Mouse (Mus musculus) lung, embryonic 14.5 days (tissue): ENCODE measurements around the gene Pgp. TPM values are rescaled to one million over a fixed set of nuclear protein-coding genes. Genes with fewer than 3 reads are reported as not detected.
"Not testable (repeated sequence)": the region's sequence is repeated elsewhere in the genome, so short reads cannot be mapped to it uniquely, and the experiment has no call there.

ENCODE experiments used
- ATAC-seq: fragments of 200-750 bp; cut with Nextera tagmentation; 2 replicates; pipeline ENCODE4 v1.8.0; 2017; ENCODE audit warnings: mild to moderate bottlenecking, moderate TSS enrichment, moderate library complexity; ENCODE audit not compliant: insufficient read depth
- DNase-seq: peaks from one replicate; pipeline ENCODE4 v3.0.0-alpha.2; 2015
- H3K27ac ChIP-seq: fragments of 300-500 bp; sonication (generic); 2 replicates; pipeline ENCODE4 v1.5.1; 2014; ENCODE audit warnings: low read depth, mild to moderate bottlenecking, moderate library complexity
- H3K27me3 ChIP-seq: fragments of 300-500 bp; sonication (generic); 2 replicates; pipeline ENCODE4 v1.6.1; 2014; ENCODE audit warnings: low read length, control low read depth; ENCODE audit not compliant: insufficient read depth
- H3K36me3 ChIP-seq: fragments of 300-500 bp; sonication (generic); 2 replicates; pipeline ENCODE4 v1.6.1; 2014; ENCODE audit warnings: control low read depth; ENCODE audit not compliant: insufficient read depth
- H3K4me1 ChIP-seq: fragments of 300-500 bp; sonication (generic); 2 replicates; pipeline ENCODE4 v1.6.1; 2014; ENCODE audit warnings: antibody characterized with exemption, control low read depth; ENCODE audit not compliant: insufficient read depth
- H3K4me2 ChIP-seq: fragments of 300-500 bp; sonication (generic); 2 replicates; pipeline ENCODE4 v1.6.1; 2014; ENCODE audit warnings: mild to moderate bottlenecking
- H3K4me3 ChIP-seq: fragments of 300-500 bp; sonication (generic); 2 replicates; pipeline ENCODE4 v1.5.1; 2014; ENCODE audit warnings: low read depth, low read length
- H3K9ac ChIP-seq: fragments of 300-500 bp; sonication (generic); 2 replicates; pipeline ENCODE4 v1.6.1; 2014
- H3K9me3 ChIP-seq: fragments of 300-500 bp; sonication (generic); 2 replicates; pipeline ENCODE4 v1.6.1; 2016; ENCODE audit warnings: low read depth, low read length, control low read depth
- CTCF ChIP-seq: IDR thresholded peaks from 2 replicates; pipeline ENCODE4 v1.5.1; 2016; ENCODE audit warnings: antibody characterized with exemption, low read depth
- WGBS: fragments of 180-500 bp; shearing (Covaris S2); extraction: QIAGEN DNeasy Blood & Tissue Kit; methylation state at CpG from one replicate; pipeline ENCODE4 v1.1.7; 2014; 5-methylcytosine and 5-hydroxymethylcytosine counted together
- polyA plus RNA-seq: library from polyadenylated mRNA; unstranded; fragments of >200 nt; fragmentation: Nextera tagmentation; extraction: Ambion mirVana; gene quantifications from 2 replicates; pipeline ENCODE4 v1.2.1, GENCODE M21; 2014

The Pgp gene
- polyA plus RNA-seq, result 57.9 and 60.2 TPM in 2 replicates

DNA sequence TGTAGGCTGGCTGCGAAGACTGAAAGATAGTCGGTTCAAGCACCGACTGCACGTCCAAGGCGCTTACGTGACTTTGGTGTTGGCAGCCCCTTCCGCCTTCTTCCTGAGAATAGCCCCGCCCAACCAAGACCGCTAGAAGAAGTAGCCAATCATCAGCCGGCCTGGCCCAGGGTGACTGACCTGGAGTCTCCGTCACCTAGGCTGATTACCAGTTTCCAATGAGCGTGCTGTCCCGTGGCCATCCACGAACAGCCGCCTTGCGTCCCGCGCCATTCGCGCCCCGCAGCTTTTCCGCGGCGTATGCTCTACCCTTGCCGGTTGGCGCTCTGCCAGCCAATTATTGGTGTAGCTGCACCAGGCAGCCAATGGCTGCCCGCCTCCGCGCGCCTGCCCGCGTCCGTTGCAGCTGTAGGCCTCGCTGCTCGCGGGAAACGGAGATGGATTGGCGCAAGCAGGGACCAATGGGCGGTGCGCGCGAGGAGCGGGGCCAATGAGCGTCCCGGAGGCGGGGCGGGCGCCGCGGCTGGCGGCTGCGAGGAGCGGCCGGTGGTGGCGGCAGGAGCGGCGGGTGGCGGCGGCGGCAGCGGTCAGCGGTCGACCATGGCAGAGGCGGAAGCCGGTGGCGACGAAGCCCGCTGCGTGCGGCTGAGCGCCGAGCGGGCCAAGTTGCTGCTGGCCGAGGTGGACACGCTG lies at the start of gene Pgp, which contains the start of gene E4f1:
Pgp (plus strand) TSS at position 483 of the 693 bp plus-strand sequence.
E4f1 (minus strand) TSS at position 404 of the 693 bp plus-strand sequence.
- Histone ChIP-seq H3K4me2 (peak within 1 kb of the TSS; percentile 98), H3K36me3 (peaks cover 24% of the 10 kb centered on the region), H3K9me3 (no peaks in the 10 kb centered on the region), H3K4me3 (peak within 1 kb of the TSS; percentile 85), H3K9ac (peak within 1 kb of the TSS; percentile 81), H3K27me3 (no peaks in the 10 kb centered on the region), H3K27ac (peak within 1 kb of the TSS; percentile 71), H3K4me1 (peaks cover 11% of the 10 kb centered on the region)
- DNase-seq (peak; percentile 100), ATAC-seq (peak; percentile 99)
- TF ChIP-seq CTCF, result no peak
- WGBS, result under 1% methylated on average over 74 of the region's 75 CpGs

DNA sequence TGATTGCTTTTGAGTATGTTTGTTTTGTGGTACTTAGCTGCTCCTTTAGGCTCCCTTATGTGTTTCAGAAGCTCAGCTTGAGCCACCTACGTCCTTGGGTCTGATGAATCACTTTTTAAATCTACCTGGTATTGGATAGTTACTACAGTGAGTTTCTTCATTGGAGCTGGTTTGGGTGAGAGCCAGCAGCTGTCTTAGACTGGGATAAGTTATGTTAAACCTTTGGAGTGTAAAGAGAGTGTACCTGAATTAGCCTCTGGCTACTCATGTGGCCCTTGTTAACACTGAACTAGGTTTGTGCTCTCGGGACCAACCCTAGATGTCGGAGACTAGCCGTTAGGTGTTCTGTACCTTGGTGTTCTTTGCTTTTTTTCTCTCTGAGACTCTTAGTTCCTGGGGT lies 47.1 kb upstream of the Pgp start:
- no peaks in the 10 kb centered on the region for H3K27me3 ChIP-seq
- H3K4me3 ChIP-seq, result no peak overlapping the region
- no peaks in the 10 kb centered on the region for H3K9me3 ChIP-seq
- peaks cover 73% of the 10 kb centered on the region for H3K36me3 ChIP-seq
- ATAC-seq, result no peak
- no peak overlapping the region for H3K9ac ChIP-seq
- no peak for DNase-seq
- H3K27ac ChIP-seq, result no peak overlapping the region
- WGBS, result 89% methylated on average over 4 of the region's 4 CpGs
- TF ChIP-seq CTCF, result no peak
- H3K4me2 ChIP-seq, result no peak overlapping the region
- no peaks in the 10 kb centered on the region for H3K4me1 ChIP-seq

DNA sequence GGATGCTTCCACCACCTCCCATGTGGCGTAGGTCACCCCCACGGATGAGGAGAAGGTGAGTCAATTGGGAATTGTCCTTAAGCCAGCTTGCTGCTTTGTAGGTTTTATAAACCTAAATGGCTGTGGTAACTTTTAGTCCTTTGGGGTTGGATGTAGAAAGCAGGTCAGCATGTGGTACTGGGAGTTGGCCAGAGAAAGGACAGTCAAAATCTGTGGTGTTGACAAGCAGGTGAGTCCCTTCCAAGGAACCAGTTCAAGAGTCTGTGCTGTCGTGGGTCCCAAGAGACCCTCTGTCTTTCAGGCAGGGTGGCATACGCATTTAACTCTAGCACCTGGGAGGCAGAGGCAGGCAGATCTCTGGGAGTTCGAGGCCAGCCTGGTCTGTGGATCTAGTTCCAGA lies 45.7 kb upstream of the Pgp start:
- no peaks in the 10 kb centered on the region for H3K9me3 ChIP-seq
- no peaks in the 10 kb centered on the region for H3K27me3 ChIP-seq
- H3K4me1 ChIP-seq, result no peaks in the 10 kb centered on the region
- no peak overlapping the region for H3K4me2 ChIP-seq
- DNase-seq (no peak), ATAC-seq (no peak)
- 91% methylated on average over 5 of the region's 5 CpGs for WGBS
- no peak overlapping the region for H3K27ac ChIP-seq
- H3K4me3 ChIP-seq, result no peak overlapping the region
- no peak for TF ChIP-seq CTCF
- H3K36me3 ChIP-seq, result peaks cover 61% of the 10 kb centered on the region
- no peak overlapping the region for H3K9ac ChIP-seq

DNA sequence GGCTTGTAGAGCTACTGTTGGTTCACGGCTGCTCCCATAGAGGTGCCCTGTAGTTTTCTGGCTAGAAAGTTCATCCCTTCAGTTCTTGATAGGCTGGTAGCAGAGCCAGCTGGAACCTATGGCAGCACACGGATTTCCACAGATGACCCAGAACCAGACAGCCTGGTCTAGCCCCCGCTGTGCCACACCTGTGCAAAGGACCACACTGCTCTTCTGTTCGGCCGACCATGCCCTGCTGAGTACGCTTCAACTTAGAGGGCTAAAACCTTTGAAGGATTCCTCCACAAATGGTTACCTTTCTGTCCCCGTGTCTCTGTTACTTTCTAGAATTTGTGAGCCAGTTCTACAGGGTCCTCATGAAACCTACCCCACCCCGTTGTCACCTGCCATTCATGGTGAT lies 44.9 kb upstream of the Pgp start:
- not testable (repeated sequence) for H3K4me1 ChIP-seq, H3K9ac ChIP-seq, ATAC-seq, DNase-seq, H3K27me3 ChIP-seq, H3K4me3 ChIP-seq, H3K4me2 ChIP-seq, H3K27ac ChIP-seq, H3K9me3 ChIP-seq
- WGBS, result 95% methylated on average over 6 of the region's 8 CpGs
- peaks cover 58% of the 10 kb centered on the region for H3K36me3 ChIP-seq

DNA sequence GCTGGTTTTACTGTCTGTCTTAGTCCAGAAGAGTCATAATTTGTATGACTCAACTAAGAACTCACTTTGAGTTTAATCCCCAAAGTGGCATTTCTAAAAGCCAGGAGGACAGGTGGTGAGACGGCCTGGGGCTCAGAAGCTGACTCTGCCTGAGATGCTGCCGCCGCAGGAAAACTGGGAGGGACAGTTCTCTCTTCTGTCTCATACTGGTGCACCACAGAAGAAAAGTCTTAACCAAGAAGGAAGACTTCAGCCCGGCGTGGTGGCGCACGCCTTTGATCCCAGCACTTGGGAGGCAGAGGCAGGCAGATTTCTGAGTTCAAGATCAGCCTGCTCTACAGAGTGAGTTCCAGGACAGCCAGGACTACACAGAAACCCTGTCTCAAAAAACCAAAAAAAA lies 44.3 kb upstream of the Pgp start:
- no peak overlapping the region for H3K9ac ChIP-seq
- H3K27ac ChIP-seq, result 0 out of 2 replicates have a peak overlapping the region, but pooled peaks have one; percentile 97
- no peaks in the 10 kb centered on the region for H3K27me3 ChIP-seq
- no peak for TF ChIP-seq CTCF
- peaks cover 52% of the 10 kb centered on the region for H3K36me3 ChIP-seq
- no peaks in the 10 kb centered on the region for H3K9me3 ChIP-seq
- DNase-seq, result no peak
- peak overlapping the region; percentile 66 for H3K4me3 ChIP-seq
- 91% methylated on average over 7 of the region's 7 CpGs for WGBS
- H3K4me1 ChIP-seq, result no peaks in the 10 kb centered on the region
- no peak for ATAC-seq
- H3K4me2 ChIP-seq, result peak overlapping the region; percentile 73

DNA sequence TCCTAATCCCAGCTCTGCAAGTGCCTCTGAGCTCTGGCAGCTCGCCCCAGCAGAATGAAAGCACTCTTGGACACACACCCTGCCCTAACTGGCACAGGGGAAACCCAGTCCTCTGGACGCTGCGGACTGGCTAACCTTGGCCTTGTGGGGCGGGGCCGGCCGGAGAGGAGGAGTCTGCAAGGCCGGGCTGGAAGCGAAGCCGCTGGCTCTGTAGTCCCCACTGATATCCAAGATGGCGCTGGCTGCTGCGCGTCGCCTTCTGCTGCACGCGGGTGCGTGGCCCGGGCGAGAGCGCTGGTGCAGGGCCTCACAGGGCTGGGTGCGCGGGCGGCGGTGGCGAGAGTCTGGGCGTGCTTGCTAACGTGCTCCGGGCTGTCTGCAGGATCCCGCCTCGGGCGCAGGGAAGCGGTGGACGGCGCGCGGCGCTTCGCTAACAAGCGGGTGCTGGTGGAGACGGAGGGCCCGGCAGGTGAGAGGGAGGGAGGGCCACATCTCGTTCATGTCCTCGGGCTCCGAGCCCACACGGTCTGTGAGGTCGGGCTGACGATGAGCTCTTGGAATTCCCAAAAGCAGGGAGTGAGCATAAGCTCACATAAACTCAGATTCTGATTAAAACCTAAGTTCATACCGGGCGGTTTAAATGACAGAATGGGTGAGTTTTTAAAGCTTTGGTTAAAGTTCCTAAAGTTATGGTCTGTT lies 43.6 kb upstream of the Pgp start, which contains the start of gene Eci1:
Eci1 (plus strand) TSS at position 171 of the 699 bp plus-strand sequence.
- Histone ChIP-seq H3K27me3 (no peaks in the 10 kb centered on the region), H3K27ac (peak within 1 kb of the TSS; percentile 97), H3K4me3 (peak within 1 kb of the TSS; percentile 66), H3K4me1 (no peaks in the 10 kb centered on the region), H3K9ac (peak within 1 kb of the TSS; percentile 89), H3K36me3 (peaks cover 45% of the 10 kb centered on the region), H3K4me2 (peak within 1 kb of the TSS; percentile 73), H3K9me3 (no peaks in the 10 kb centered on the region)
- peak; percentile 96 for DNase-seq
- under 1% methylated on average over 48 of the region's 48 CpGs for WGBS
- TF ChIP-seq CTCF, result no peak
- ATAC-seq, result peak; percentile 100

DNA sequence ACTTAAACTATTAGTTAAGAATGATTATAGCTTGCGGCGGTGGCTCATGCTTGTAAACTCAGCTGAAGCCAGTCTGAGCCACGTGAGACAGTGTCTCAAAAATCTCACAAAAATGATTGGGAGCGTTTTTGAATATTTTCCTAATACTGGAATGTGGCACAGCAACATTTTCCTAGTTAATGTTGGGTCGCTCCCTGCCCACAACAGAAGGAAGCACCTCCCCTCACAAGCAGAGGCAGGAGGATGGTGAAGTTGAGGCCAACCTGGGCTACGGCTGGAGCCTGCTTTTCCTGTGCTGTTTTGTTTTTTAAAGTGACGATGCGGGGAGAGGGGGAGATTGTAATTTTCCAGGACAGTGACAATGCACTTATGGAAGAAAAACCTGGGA lies 43.0 kb upstream of the Pgp start:
- H3K27ac ChIP-seq, result peak overlapping the region; percentile 97
- no peaks in the 10 kb centered on the region for H3K9me3 ChIP-seq
- H3K4me1 ChIP-seq, result no peaks in the 10 kb centered on the region
- peak overlapping the region; percentile 66 for H3K4me3 ChIP-seq
- ATAC-seq, result no peak
- H3K4me2 ChIP-seq, result peak overlapping the region; percentile 73
- no peak for TF ChIP-seq CTCF
- peak overlapping the region; percentile 89 for H3K9ac ChIP-seq
- DNase-seq, result peak; percentile 66
- 6% methylated on average over 8 of the region's 8 CpGs for WGBS
- peaks cover 40% of the 10 kb centered on the region for H3K36me3 ChIP-seq
- H3K27me3 ChIP-seq, result no peaks in the 10 kb centered on the region
